Comparison of ENCODE assay signal across 9 mouse cellular contexts in genomic region chr7:139298446-139298845, GRCm38 (mm10). TPM values are rescaled to one million over a fixed set of nuclear protein-coding genes. Genes with fewer than 3 reads are reported as not detected.
A peak's percentile ranks its signal among the peaks of the same experiment; 100 is the strongest.
DNase-seq lines count a peak whose midpoint lies in the region; ATAC-seq and TF ChIP-seq lines count a peak whose summit lies in the region.
"Had no signal": no experiment of that assay in that cellular context is flagged by ENCODE, and none has a peak within 500 bp of the region (broad histone marks: within the 10 kb centered on the region; RNA-seq: fewer than 3 reads in every experiment).

No protein-coding gene starts in this region.

- H3K9me3 ChIP-seq in hindbrain, embryonic 10.5 days, result no peaks in the 10 kb centered on the region
- no peaks in the 10 kb centered on the region for H3K9me3 ChIP-seq in hindbrain, embryonic 13.5 days
- no peaks in the 10 kb centered on the region for H3K9me3 ChIP-seq in hindbrain, postnatal 0 days (ENCODE audit: low read length)
- H3K9me3 ChIP-seq: heart, embryonic 15.5 days had no signal

- ATAC-seq in hindbrain, embryonic 13.5 days (ENCODE audit: low FRiP score), result no peak
- peak; percentile 17; the same call in 1 of the 2 replicates for ATAC-seq in hindbrain, postnatal 0 days

- 0 out of 2 replicates have a peak, but pooled peaks cover 3% of the 10 kb centered on the region for H3K27me3 ChIP-seq in hindbrain, embryonic 10.5 days (ENCODE audit: insufficient read depth, poor library complexity, severe bottlenecking)
- H3K27me3 ChIP-seq in hindbrain, embryonic 13.5 days, result peaks cover 30% of the 10 kb centered on the region
- H3K27me3 ChIP-seq in hindbrain, postnatal 0 days (ENCODE audit: insufficient read depth, low read length), result no peaks in the 10 kb centered on the region
- H3K27me3 ChIP-seq: heart, embryonic 15.5 days had no signal

- DNase-seq in hindbrain, embryonic 10.5 days (ENCODE audit: low spot score), result peak; percentile 54
- peak; percentile 74 for DNase-seq in NIH3T3 (ENCODE audit: low read depth)
- DNase-seq in hindbrain, postnatal 0 days (ENCODE audit: low spot score), result peak; percentile 66
- DNase-seq in lung, postnatal 36 days, result peak; percentile 71
- DNase-seq in gastrocnemius, adult 8-10 months (ENCODE audit: low spot score in 2 of 2), result no peak
- DNase-seq in right cerebral cortex, postnatal 25 days, result no peak
- DNase-seq in urinary bladder, postnatal 25 days (ENCODE audit: low spot score), result no peak

- H3K4me3 ChIP-seq in hindbrain, embryonic 10.5 days, result no peak overlapping the region
- H3K4me3 ChIP-seq in hindbrain, embryonic 13.5 days, result no peak overlapping the region
- H3K4me3 ChIP-seq in hindbrain, postnatal 0 days (ENCODE audit: low read length), result no peak overlapping the region
- H3K4me3 ChIP-seq: heart, embryonic 15.5 days had no signal

- no peak overlapping the region for H3K9ac ChIP-seq in hindbrain, embryonic 13.5 days
- no peak overlapping the region for H3K9ac ChIP-seq in hindbrain, postnatal 0 days (replicated peaks; ENCODE audit: low read length)
- H3K9ac ChIP-seq: heart, embryonic 15.5 days had no signal

- no peaks in the 10 kb centered on the region for H3K36me3 ChIP-seq in hindbrain, embryonic 10.5 days
- no peaks in the 10 kb centered on the region for H3K36me3 ChIP-seq in hindbrain, embryonic 13.5 days
- H3K36me3 ChIP-seq in hindbrain, postnatal 0 days (ENCODE audit: insufficient read depth, low read length), result no peaks in the 10 kb centered on the region
- H3K36me3 ChIP-seq: heart, embryonic 15.5 days had no signal

- TF ChIP-seq CTCF in hindbrain, postnatal 0 days (IDR thresholded peaks at IDR 0.05; ENCODE audit: low read depth), result peak; percentile 63

- WGBS in hindbrain, embryonic 10.5 days, result 35% methylated on average over 4 of the region's 4 CpGs
- WGBS in hindbrain, embryonic 13.5 days, result 38% methylated on average over 4 of the region's 4 CpGs
- WGBS in hindbrain, postnatal 0 days, result 46% methylated on average over 4 of the region's 4 CpGs

- H3K4me1 ChIP-seq in hindbrain, embryonic 10.5 days (replicated peaks), result peaks cover 33% of the 10 kb centered on the region
- 0 out of 2 replicates have a peak, but pooled peaks cover 3% of the 10 kb centered on the region for H3K4me1 ChIP-seq in hindbrain, embryonic 13.5 days (replicated peaks)
- no peaks in the 10 kb centered on the region for H3K4me1 ChIP-seq in hindbrain, postnatal 0 days (ENCODE audit: insufficient read depth, low read length)

- no peak overlapping the region for H3K4me2 ChIP-seq in hindbrain, embryonic 13.5 days
- H3K4me2 ChIP-seq in hindbrain, postnatal 0 days (ENCODE audit: low read depth, low read length), result no peak overlapping the region
- H3K4me2 ChIP-seq: heart, embryonic 15.5 days had no signal

- no peak overlapping the region for H3K27ac ChIP-seq in hindbrain, embryonic 10.5 days
- no peak overlapping the region for H3K27ac ChIP-seq in hindbrain, embryonic 13.5 days
- no peak overlapping the region for H3K27ac ChIP-seq in hindbrain, postnatal 0 days
- H3K27ac ChIP-seq: heart, embryonic 15.5 days had no signal

RNA-seq across cellular contexts. Expression of gene Pwwp2b, which starts 50.2 kb away (rescaled TPM):
- polyA plus RNA-seq in hindbrain, embryonic 10.5 days (2016; fragmentation: Nextera tagmentation; extraction: Ambion mirVana), result 4.7 and 5.2 TPM in 2 replicates
- 4.5 and 4.9 TPM in 2 replicates for polyA plus RNA-seq in hindbrain, embryonic 13.5 days (2015; fragmentation: Nextera tagmentation; extraction: Ambion mirVana)
- total RNA-seq in hindbrain, postnatal 0 days (2014; rRNA removed), result 6.6 and 6.7 TPM in 2 replicates
- 4.0 and 4.8 TPM in 2 replicates for polyA plus RNA-seq in hindbrain, postnatal 0 days (2015; fragmentation: Nextera tagmentation; extraction: Ambion mirVana)
- total RNA-seq in gastrocnemius, adult 8-10 months (2022), result 1 to 10 TPM; 3.6 to 5.5 (median 3.6) TPM

Comparison
In these comparisons a context has a peak if more than half of its experiments do, and no peak if none do; other contexts are left out.
1. DNase-seq: peak in hindbrain, embryonic 10.5 days (single experiment), NIH3T3 (single experiment), hindbrain, postnatal 0 days (single experiment) and lung, postnatal 36 days (single experiment); none in gastrocnemius, adult 8-10 months (0 of 2), right cerebral cortex, postnatal 25 days (single experiment) and urinary bladder, postnatal 25 days (single experiment).